Comparison of ENCODE assay signal across 33 mouse cellular contexts in the genomic region with DNA sequence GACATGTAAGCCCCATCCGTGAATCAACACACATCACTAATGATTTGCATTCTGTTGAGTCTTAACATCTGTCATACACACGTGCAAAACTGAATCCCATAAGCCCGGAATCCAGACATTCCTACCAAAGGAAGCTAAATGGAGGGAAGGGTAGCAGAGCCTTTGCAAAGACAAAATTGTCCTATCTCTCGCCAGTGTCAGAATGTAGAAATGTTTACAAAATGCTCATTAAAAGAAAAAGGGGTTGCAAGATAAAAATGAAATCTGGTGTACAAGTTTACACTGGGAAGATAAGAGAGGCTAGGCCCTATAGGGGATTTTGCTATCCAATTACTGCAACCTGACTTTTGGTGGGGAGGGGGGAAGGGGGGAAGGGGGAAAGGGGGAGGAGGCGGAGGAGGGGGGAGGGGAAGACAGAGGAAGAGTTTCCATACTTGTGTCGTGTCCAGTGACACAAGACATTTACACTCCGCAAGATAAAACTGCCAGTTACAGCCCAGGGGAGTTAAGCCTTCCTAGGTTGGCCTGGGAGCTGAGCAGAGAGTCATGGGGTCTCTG. TPM values are rescaled to one million over a fixed set of nuclear protein-coding genes. Genes with fewer than 3 reads are reported as not detected.
DNase-seq lines count a peak whose midpoint lies in the region; ATAC-seq and TF ChIP-seq lines count a peak whose summit lies in the region.
"Had no signal": no experiment of that assay in that cellular context is flagged by ENCODE, and none has a peak within 500 bp of the region (broad histone marks: within the 10 kb centered on the region; RNA-seq: fewer than 3 reads in every experiment).

A gene (plus strand): TSS at position 508 of the 558 bp plus-strand sequence.

- no peak for TF ChIP-seq EP300 in heart, postnatal 0 days (IDR thresholded peaks at IDR 0.05; ENCODE audit: low read depth)

- no peak for DNase-seq in heart, adult 8-10 months (ENCODE audit: low spot score)
- no peak for DNase-seq in heart, postnatal 0 days (ENCODE audit: low spot score)
- DNase-seq in liver, embryonic 11.5 days (ENCODE audit: low spot score) = no peak
- DNase-seq in cerebellum, adult 9-10 months = no peak
- no peak for DNase-seq in retina, postnatal 1 day
- DNase-seq: adrenal gland, postnatal 36 days; B cell, adult 2 months; cerebellum, adult 9-11 months; forebrain, postnatal 0 days; gastrocnemius, postnatal 14 days; kidney, postnatal 4 days; right cerebral cortex, postnatal 14 days had no signal

- H3K36me3 ChIP-seq in heart, embryonic 11.5 days (ENCODE audit: control insufficient read depth, insufficient read depth, low read length) = no peaks in the 10 kb centered on the region
- no peaks in the 10 kb centered on the region for H3K36me3 ChIP-seq in heart, postnatal 0 days (replicated peaks; ENCODE audit: control insufficient read depth, insufficient read depth, low read length)
- H3K36me3 ChIP-seq in liver, embryonic 11.5 days (ENCODE audit: control insufficient read depth, insufficient read depth, low read length) = no peaks in the 10 kb centered on the region
- H3K36me3 ChIP-seq in forebrain, embryonic 12.5 days (replicated peaks) = no peaks in the 10 kb centered on the region
- H3K36me3 ChIP-seq: forebrain, embryonic 10.5 days; G1E; hindbrain, embryonic 10.5 days; limb, embryonic 12.5 days; liver, embryonic 15.5 days had no signal

- peak within 1 kb of the TSS; percentile 72 for H3K9ac ChIP-seq in heart, embryonic 11.5 days (ENCODE audit: low read depth, low read length)
- no peak within 1 kb of the TSS for H3K9ac ChIP-seq in heart, postnatal 0 days (replicated peaks; ENCODE audit: low read depth, low read length)
- 0 out of 2 replicates have a peak within 1 kb of the TSS, but pooled peaks have one; percentile 46 for H3K9ac ChIP-seq in liver, embryonic 11.5 days (ENCODE audit: low read depth, low read length)
- H3K9ac ChIP-seq in forebrain, embryonic 12.5 days = no peak within 1 kb of the TSS
- H3K9ac ChIP-seq: forebrain, postnatal 0 days; limb, embryonic 12.5 days; liver, embryonic 15.5 days had no signal

- peak within 1 kb of the TSS; percentile 70 for H3K27ac ChIP-seq in heart, embryonic 11.5 days (ENCODE audit: low read depth, low read length)
- no peak within 1 kb of the TSS for H3K27ac ChIP-seq in heart, postnatal 0 days (ENCODE audit: low read depth)
- H3K27ac ChIP-seq in liver, embryonic 11.5 days (ENCODE audit: low read depth, low read length) = peak within 1 kb of the TSS; percentile 25; the same call in 1 of the 2 replicates
- H3K27ac ChIP-seq in forebrain, embryonic 12.5 days = no peak within 1 kb of the TSS
- H3K27ac ChIP-seq: forebrain, embryonic 10.5 days; hindbrain, embryonic 10.5 days; hindbrain, postnatal 0 days; limb, embryonic 12.5 days; liver, embryonic 15.5 days had no signal

- H3K4me1 ChIP-seq in heart, embryonic 11.5 days (ENCODE audit: control insufficient read depth, insufficient read depth, low read length) = peaks cover 16% of the 10 kb centered on the region
- H3K4me1 ChIP-seq in heart, postnatal 0 days (ENCODE audit: control insufficient read depth, insufficient read depth) = peaks cover 8% of the 10 kb centered on the region; the same call in 1 of the 2 replicates
- peaks cover 5% of the 10 kb centered on the region for H3K4me1 ChIP-seq in liver, embryonic 11.5 days (replicated peaks; ENCODE audit: control insufficient read depth, insufficient read depth, low read length)
- H3K4me1 ChIP-seq in forebrain, embryonic 12.5 days = 0 out of 2 replicates have a peak, but pooled peaks cover 7% of the 10 kb centered on the region
- H3K4me1 ChIP-seq: limb, embryonic 12.5 days; liver, embryonic 15.5 days had no signal

- no peak for ATAC-seq in heart, embryonic 11.5 days (replicated peaks; ENCODE audit: insufficient number of reproducible peaks, low FRiP score, low TSS enrichment)
- ATAC-seq in heart, postnatal 0 days (ENCODE audit: insufficient read depth, low read depth) = no peak
- no peak for ATAC-seq in liver, embryonic 11.5 days (replicated peaks; ENCODE audit: low FRiP score)
- ATAC-seq in forebrain, embryonic 12.5 days (ENCODE audit: low FRiP score) = no peak
- ATAC-seq: forebrain, postnatal 0 days; hindbrain, postnatal 0 days; intestine, postnatal 0 days; lung, postnatal 0 days; Patski had no signal

- 43% methylated on average over 7 of the region's 7 CpGs for WGBS in heart, embryonic 11.5 days (ENCODE audit: insufficient replicate concordance)
- WGBS in heart, postnatal 0 days = 48% methylated on average over 6 of the region's 7 CpGs
- 57% methylated on average over 7 of the region's 7 CpGs for WGBS in liver, embryonic 11.5 days
- 74% methylated on average over 7 of the region's 7 CpGs for WGBS in forebrain, embryonic 12.5 days

- peaks cover 12% of the 10 kb centered on the region; the same call in 1 of the 2 replicates for H3K27me3 ChIP-seq in heart, embryonic 11.5 days (ENCODE audit: control insufficient read depth, insufficient read depth, low read length)
- peaks cover 70% of the 10 kb centered on the region for H3K27me3 ChIP-seq in heart, postnatal 0 days (ENCODE audit: control insufficient read depth, insufficient read depth, low read length)
- H3K27me3 ChIP-seq in liver, embryonic 11.5 days (replicated peaks; ENCODE audit: control insufficient read depth, insufficient read depth, low read length) = no peaks in the 10 kb centered on the region
- H3K27me3 ChIP-seq in forebrain, embryonic 12.5 days = no peaks in the 10 kb centered on the region
- H3K27me3 ChIP-seq: CH12.LX; liver, embryonic 15.5 days had no signal

- H3K4me3 ChIP-seq in heart, embryonic 11.5 days (ENCODE audit: low read depth, low read length) = peak within 1 kb of the TSS; percentile 37
- H3K4me3 ChIP-seq in heart, postnatal 0 days (ENCODE audit: low read depth, low read length) = peak within 1 kb of the TSS; percentile 10
- H3K4me3 ChIP-seq in liver, embryonic 11.5 days (ENCODE audit: low read depth, low read length) = peak within 1 kb of the TSS; percentile 29
- H3K4me3 ChIP-seq in forebrain, embryonic 12.5 days (replicated peaks) = no peak within 1 kb of the TSS
- H3K4me3 ChIP-seq: forebrain, embryonic 10.5 days; hindbrain, embryonic 10.5 days; limb, embryonic 12.5 days; liver, embryonic 15.5 days had no signal

- no peaks in the 10 kb centered on the region for H3K9me3 ChIP-seq in heart, embryonic 11.5 days (replicated peaks; ENCODE audit: control insufficient read depth, low read length)
- H3K9me3 ChIP-seq in heart, postnatal 0 days (replicated peaks; ENCODE audit: control insufficient read depth, low read length) = no peaks in the 10 kb centered on the region
- no peaks in the 10 kb centered on the region for H3K9me3 ChIP-seq in liver, embryonic 11.5 days (ENCODE audit: control insufficient read depth, low read length)
- H3K9me3 ChIP-seq in forebrain, embryonic 12.5 days = no peaks in the 10 kb centered on the region
- H3K9me3 ChIP-seq: forebrain, embryonic 10.5 days; G1E; hindbrain, embryonic 10.5 days; limb, embryonic 12.5 days; liver, embryonic 15.5 days had no signal

- H3K4me2 ChIP-seq in heart, embryonic 11.5 days = peak within 1 kb of the TSS; percentile 37
- no peak within 1 kb of the TSS for H3K4me2 ChIP-seq in heart, postnatal 0 days (ENCODE audit: low read depth, low read length)
- no peak within 1 kb of the TSS for H3K4me2 ChIP-seq in liver, embryonic 11.5 days
- no peak within 1 kb of the TSS for H3K4me2 ChIP-seq in forebrain, embryonic 12.5 days
- H3K4me2 ChIP-seq: limb, embryonic 12.5 days; liver, embryonic 15.5 days; midbrain, embryonic 11.5 days had no signal

- TF ChIP-seq CTCF in heart, postnatal 0 days (IDR thresholded peaks at IDR 0.05; ENCODE audit: low read depth) = no peak

RNA-seq across cellular contexts. Expression of the gene that starts here (rescaled TPM):
- total RNA-seq in heart, adult 8-10 months (2022) = 10 to 100 TPM; 20.9 to 75.6 (median 50.9) TPM
- polyA plus RNA-seq in heart, embryonic 11.5 days (2014; fragmentation: Nextera tagmentation; extraction: Ambion mirVana) = 8.0 and 8.2 TPM in 2 replicates
- 30.0 and 106 TPM in 2 replicates for total RNA-seq in heart, postnatal 0 days (2014; rRNA removed; ENCODE audit: low replicate concordance)
- polyA plus RNA-seq in heart, postnatal 0 days (2015; fragmentation: Nextera tagmentation; extraction: Ambion mirVana) = 4.0 and 6.0 TPM in 2 replicates
- 0.75 and 0.82 TPM in 2 replicates for polyA plus RNA-seq in liver, embryonic 11.5 days (2014; fragmentation: Nextera tagmentation; extraction: Ambion mirVana)
- polyA plus RNA-seq in forebrain, embryonic 12.5 days (2016; fragmentation: Nextera tagmentation; extraction: Ambion mirVana) = not detected in 2 replicates
- total RNA-seq: adrenal gland, adult 18-20 months; adrenal gland, postnatal 36 days; CH12.LX; forebrain, postnatal 0 days; gastrocnemius, postnatal 14 days; left cerebral cortex, postnatal 14 days; midbrain, postnatal 0 days had no signal
- polyA plus RNA-seq: cortical plate, adult 2 months; embryonic facial prominence, embryonic 11.5 days; forebrain, embryonic 10.5 days; forebrain, postnatal 0 days; G1E; hindbrain, embryonic 10.5 days; hindbrain, postnatal 0 days; intestine, postnatal 0 days; kidney, embryonic 16.5 days; limb, embryonic 12.5 days; lung, postnatal 0 days; midbrain, embryonic 11.5 days; midbrain, postnatal 0 days; neural tube, embryonic 14.5 days; Patski; thymus, postnatal 0 days had no signal

Comparison
In these comparisons a context has a peak if more than half of its experiments do, and no peak if none do; other contexts are left out.
1. H3K27ac ChIP-seq: peak in heart, embryonic 11.5 days (single experiment) and liver, embryonic 11.5 days (single experiment); none in heart, postnatal 0 days (single experiment) and forebrain, embryonic 12.5 days (single experiment).
2. H3K9ac ChIP-seq: peak in heart, embryonic 11.5 days (single experiment) and liver, embryonic 11.5 days (single experiment); none in heart, postnatal 0 days (single experiment) and forebrain, embryonic 12.5 days (single experiment).